Mouse (Mus musculus): Measurements from ENCODE around the gene Aes.

Gene Aes

DNA sequence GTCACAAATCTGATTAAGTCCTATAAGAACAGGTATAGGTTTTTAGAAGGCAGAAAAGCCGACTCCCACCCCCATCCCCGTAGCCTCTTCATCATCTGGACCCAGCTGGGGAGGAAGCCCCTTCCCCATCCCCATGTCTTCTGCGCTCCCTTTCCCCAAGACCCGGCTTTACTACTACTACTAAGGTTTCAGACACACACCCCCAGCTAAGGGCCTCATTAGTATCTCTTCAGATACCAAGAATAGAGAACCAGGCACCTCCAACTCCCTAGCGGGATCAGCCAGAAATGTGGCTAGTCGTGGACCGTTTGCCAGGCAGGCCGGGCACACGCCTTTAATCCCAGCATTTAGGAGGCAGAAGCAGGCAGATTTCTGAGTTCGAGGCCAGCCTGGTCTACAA is 40.8 kb downstream of the Aes start:
- peak; percentile 63 for DNase-seq

DNA sequence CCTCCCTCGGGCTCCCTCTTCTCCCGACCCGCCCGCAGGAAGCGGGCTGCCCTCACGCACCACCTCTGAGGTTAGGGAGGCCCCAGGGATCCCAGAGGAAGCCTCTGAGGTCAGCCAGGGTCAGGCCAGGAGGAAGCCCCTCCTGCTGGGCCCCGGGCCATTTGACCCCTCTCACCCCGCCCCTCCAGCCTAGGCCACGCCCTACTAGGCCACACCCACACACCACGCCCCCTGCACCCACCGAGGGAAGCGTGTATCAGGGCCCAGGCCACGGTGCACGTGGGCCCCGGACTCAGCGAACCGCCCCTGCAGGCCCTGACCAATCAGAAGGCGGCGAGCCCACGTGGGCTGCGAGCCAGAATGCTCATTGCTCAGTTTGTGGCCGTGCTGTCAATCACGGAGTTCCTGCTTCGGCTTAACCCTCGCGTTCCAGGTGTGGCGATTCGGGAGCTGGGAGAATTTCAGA is 41.5 kb downstream of the Aes start, which contains the start of gene Tle6:
Gene Tle6, minus strand, starts transcription at position 336 of the 466 bp plus-strand sequence.
- DNase-seq = peak; percentile 95

DNA sequence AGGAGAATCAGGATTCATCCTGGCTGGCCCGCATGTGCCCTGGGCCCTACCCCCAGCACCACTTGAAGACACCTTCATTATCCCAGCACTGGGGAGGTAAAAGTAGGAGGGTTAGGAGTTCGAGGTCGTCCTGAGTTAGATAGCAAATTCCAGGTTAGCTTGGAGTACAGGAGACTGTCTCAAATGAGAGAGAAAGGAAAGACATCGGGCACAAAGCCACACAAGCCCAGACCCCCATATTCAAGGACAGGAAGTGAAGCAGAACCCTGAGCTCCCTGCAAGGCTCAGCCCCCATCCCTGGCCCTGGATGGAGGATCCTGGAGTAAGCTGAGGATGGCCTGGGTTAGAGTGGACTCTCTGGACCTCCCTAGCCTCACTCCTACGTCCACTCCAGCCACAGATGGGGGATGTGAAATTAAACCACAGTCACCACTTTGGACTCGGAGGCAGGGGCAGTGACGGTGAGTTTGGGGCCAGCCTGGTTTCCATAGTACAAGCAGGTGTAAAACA is 42.2 kb downstream of the Aes start:
- DNase-seq = peak; percentile 65

DNA sequence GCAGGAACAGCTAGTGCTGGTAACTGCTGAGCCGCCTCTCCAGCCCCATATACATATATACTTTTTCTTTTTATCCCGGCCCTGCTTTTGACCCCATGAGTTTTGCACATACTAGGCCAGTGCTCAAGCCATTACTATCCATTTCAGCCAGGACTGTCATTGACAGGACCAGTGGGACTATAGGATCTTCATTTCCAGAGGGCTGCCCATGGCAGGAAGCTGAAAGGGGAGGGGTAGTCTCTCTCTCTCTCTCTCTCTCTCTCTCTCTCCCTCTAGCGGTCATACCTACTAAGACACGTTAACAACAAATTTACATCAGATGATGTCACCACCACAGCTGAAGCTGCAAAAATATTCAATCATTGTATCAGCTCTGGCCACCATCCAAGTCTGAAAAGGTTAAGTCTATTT is 43.5 kb downstream of the Aes start:
- peak; percentile 74 for DNase-seq

DNA sequence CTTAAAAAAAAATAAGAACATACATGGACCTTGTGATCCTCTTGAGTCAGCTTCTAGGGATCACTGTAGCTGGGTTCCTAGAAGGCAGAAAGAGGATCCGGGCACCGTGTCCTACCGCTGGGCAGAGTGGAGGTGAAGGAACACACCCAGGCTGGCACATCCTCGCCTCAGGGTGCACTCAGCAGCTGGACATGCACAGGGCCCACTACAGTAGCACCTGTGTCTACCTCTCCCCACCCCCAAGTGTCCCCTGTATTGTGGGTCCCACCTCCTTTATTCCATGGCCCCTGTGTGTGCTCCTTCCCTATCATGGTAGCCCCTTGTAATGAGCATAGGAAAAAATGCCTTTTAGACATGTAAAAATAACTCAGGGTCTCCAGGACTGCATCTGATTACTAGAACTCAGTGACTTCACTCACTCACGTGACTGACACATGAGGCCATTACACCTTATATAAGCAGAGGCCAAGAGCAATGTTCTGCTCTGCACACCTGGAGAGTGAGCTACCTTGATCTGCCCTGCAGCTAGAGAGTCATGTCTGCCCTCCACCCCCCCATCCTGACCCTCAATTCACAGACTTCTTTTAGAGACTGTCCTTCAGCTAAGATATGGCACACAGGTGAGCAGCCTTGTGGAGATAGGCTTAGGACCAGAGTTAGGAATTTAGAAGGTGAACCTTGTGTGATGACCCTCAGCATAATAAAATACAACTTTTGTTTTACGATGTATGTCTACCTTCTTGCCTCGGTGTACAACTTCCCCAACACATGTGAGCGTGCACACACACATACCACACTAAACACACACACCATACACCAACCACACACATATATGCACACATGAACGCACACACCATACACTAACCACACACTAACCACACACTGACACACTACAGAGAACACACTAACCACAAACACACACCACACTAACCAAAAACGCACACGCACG is 45.0 kb downstream of the Aes start:
- DNase-seq = peak; percentile 72

DNA sequence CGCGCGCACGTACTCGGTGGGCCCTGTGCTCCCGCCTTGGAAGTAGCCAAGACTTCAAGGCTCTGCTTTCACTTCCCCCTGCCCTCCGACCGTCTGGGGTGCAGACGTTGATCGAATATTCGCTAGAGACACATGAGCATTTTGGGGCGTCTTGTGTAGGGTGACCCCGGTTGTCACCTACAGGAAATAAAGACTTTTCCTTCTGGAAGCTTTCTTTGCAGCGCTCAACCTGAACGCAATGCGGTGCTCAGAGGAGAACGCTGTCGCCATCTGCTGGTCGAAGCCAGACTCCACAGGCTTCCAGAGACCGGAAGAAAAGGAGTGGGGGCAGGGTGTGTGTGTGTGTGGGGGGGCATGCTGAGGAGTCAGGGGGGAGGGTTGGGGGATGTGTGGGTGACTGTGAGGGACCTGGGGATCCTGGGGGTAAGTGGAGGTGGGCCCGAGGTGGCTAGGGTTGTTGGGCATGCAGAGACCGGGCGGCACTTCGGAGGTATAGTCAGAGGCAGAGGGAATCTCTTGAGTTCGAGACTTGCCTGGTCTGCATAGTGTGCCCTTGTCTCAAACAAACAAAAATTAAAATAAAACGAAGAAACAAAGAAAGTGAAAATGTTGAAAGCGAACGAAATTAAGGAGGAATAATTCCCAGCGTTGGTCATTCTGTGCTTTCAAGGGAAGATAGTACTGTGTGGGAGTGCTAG is 45.8 kb downstream of the Aes start:
- peak; percentile 88 for DNase-seq

DNA sequence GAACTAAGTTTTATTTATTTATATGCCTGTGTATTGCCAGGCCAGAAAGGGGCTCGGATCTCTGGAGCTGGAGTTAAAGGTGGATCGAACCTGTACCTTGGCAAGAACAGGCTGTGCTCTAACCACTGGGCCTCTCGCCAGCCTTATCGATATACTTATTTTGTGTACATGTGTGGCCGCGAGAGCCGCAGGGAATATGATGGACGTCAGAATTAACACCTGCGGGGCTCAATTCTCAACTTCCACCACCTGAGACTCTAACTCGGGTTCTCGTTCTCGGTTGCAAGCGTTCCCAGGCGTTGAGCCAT is 46.3 kb downstream of the Aes start:
- no peak for DNase-seq

DNA sequence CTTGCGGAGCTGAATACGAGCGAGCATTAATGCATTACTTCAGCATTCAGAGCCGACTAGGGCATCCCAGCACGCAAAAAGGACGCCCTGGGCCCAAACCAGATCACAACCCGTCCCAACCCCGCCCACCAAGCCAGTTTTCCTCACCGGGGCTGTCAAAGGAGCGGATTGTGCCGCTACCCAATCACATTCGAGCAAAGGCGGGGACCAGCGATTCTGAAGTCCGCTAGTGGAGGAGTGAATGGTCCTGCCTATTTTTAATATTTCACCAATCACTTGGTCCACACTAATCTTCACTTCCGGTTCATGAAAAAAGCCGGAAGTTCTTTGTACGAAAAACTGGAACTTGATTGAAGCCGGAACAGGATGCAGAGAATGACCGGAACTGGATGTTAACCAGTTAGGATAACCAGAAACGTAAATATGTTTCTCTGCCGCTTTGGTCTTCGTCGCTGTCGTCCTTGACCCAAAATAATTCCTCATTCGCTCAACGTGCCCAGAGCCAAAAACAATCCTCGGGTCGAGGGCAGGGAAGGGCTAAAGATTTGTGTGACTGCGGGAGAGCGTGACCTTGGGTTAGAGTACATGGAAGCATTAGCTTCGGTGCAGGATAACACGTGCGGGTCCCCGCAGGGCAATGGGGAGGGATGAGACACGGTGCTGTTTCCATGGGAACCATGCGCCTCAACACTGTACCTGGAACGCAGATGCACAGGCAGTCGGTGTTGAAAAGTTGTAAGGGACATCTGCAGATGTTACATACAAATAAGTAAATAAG is 46.9 kb downstream of the Aes start, which contains the start of gene BC025920:
Gene BC025920, plus strand, starts transcription at position 297 of the 778 bp plus-strand sequence.
- peak; percentile 98 for DNase-seq

DNA sequence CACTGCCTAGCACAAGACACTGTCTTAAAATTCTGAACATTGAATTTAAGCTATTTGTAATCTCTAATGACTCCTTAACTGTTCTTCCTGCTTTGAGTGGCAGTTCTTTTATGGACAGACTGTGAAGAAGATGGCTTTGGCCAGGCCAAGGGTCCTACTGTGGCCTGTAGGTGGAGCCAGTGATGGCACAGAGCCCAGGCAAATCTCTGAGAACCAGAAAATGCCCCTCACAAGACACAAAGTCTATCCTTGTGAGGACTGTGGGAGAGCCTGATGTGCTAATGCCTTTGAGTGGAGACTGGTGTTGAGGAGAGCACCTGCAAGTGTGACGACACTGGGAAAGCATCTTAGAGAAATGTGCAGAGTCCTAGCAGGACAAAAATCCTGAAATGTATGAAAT is 49.0 kb downstream of the Aes start:
- DNase-seq = no peak

DNA sequence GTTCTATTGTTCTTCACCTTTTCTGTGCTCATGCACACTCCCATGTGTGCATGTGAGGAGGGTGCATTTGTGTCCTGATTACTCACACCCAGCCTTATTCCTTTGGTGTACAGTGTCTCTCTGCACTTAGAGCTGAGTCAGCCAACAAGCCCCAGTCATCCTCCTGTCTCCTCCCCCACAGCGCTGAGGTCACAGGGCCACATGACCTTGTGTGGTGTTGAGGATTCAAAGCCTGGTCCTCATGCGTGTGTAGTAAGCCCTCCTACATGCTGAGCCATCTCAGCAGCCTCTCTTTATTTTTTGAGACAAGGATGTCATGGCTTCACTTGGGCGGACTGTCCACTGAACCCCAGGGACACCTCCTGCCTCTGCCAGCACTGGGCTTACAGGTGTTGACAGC is 53.5 kb downstream of the Aes start:
- DNase-seq = no peak

DNA sequence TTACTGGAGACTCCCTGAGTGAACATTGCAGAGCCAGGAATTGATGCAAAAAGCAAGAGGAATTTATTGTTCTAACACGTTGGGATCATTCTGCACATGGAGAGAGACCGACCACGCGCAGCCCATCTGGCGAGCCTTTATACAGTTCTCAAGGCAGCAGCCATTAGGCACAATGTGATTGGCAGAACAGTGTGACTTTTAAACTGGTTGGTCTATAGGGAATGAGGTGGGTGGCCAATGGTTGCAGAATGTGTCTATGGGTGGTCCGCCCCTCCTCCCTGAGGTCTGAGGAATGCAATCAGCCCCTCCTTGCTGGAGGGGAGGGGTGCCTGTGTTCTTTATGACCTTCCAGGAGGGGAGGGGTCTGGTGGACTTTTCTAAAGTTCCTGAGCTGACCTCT is 56.2 kb downstream of the Aes start:
- no peak for DNase-seq

All from cerebellum, adult 9-11 months (tissue).